Mouse (Mus musculus) layer of hippocampus, adult 2 months (tissue): ENCODE measurements at regions not wholly inside any gene's neighbourhood (a gene's known extent, or its start where the extent isn't known, plus 50 kb on each side); places are given as distances from the start of the nearest gene placed in this dataset.

ENCODE experiments used
- DNase-seq, 2 experiments: peaks; one replicate each; pipeline ENCODE4 v3.0.0; 2022; ENCODE audit warnings: low spot score in 2 of 2
- H3K27ac ChIP-seq: fragments of 200-600 bp; 2 replicates; pipeline ENCODE4 v1.8.1; 2022
- H3K4me3 ChIP-seq: fragments of 200-600 bp; 2 replicates; pipeline ENCODE4 v1.8.1; 2022; ENCODE audit warnings: mild to moderate bottlenecking
- CTCF ChIP-seq: fragments of 200-600 bp; conservative IDR thresholded peaks from 2 replicates; pipeline ENCODE4 v1.8.1; 2022; ENCODE audit warnings: antibody characterized with exemption, mild to moderate bottlenecking, moderate library complexity

- H3K4me3 ChIP-seq = no peak overlapping the region
- peak in 1 of 2 experiments; percentile 1 for DNase-seq
- no peak overlapping the region for H3K27ac ChIP-seq
- TF ChIP-seq CTCF = no peak
Measured at GRCm38 (mm10) chr3:47668824-47669223, 1220.8 kb upstream of the Pabpc4l start.

DNA sequence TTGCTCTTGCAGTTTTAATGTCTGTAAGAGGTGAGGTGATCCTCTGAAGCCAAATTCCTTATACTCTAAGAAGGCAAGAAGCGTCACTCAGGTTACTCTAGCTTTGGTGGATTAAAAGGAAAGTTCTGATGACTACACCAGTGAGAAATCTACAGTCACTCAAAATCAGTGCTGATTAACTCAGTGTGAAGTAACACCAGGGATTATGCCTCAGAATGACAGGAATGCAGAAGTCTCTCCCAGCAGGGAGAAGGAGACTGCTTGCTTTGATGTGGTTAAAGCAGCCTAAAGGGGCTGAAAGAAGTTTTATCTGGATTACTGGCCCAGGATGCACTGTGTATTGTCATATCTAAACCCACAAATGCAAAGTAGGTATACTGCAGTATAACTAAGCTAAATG lies 1214.5 kb upstream of the Pabpc4l start:
- no peak for TF ChIP-seq CTCF
- Histone ChIP-seq H3K27ac (no peak overlapping the region), H3K4me3 (no peak overlapping the region)
- DNase-seq = no peak

DNA sequence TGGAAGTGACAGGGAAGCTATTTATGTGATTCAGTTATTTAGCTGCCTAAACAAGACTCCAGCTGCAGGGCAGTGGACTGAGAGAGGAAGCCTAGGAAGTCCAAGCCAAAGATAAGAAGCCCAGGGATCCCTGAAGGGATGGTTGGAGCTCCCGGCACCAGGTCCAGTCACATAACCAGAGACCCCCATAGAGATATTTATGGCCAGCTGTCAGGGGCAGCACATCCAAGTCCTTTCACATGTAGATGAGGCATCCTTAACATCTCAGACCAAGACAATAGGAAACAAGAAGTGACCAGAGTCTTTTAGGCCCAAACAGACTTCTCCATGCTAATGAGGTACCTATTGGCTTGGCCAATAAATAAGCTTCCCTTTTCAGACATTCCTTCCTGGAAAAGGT lies 1212.5 kb upstream of the Pabpc4l start:
- no peak for DNase-seq
- H3K27ac ChIP-seq = no peak overlapping the region
- no peak for TF ChIP-seq CTCF

More for the DNA sequence above, 1212.5 kb upstream of the Pabpc4l start:
- no peak overlapping the region for H3K4me3 ChIP-seq
